In genomic region chr1:132190040-132190513, GRCm38 (mm10) we compare ENCODE assay signal across 10 mouse cellular contexts. TPM values are rescaled to one million over a fixed set of nuclear protein-coding genes. Genes with fewer than 3 reads are reported as not detected.
DNase-seq lines count a peak whose midpoint lies in the region; ATAC-seq and TF ChIP-seq lines count a peak whose summit lies in the region.
"Had no signal": no experiment of that assay in that cellular context is flagged by ENCODE, and none has a peak within 500 bp of the region (broad histone marks: within the 10 kb centered on the region; RNA-seq: fewer than 3 reads in every experiment).

No protein-coding gene starts in this region.

- peak overlapping the region; percentile 48 for H3K9ac ChIP-seq in stomach, embryonic 14.5 days (replicated peaks; ENCODE audit: low read depth, low read length)

- ATAC-seq in granulocyte monocyte progenitor cell, adult 5-6 weeks (replicated peaks; ENCODE audit: poor library complexity, severe bottlenecking): peak; percentile 28
- ATAC-seq in stomach, embryonic 14.5 days (ENCODE audit: insufficient number of reproducible peaks, insufficient read depth, low FRiP score, low read depth): 0 out of 2 replicates have a peak, but pooled peaks have one; percentile 28

- TF ChIP-seq CTCF in gastrocnemius, adult 2 months (IDR thresholded peaks at IDR 0.05): no peak
- TF ChIP-seq CTCF in bone marrow macrophage, adult 2 months (IDR thresholded peaks at IDR 0.05; ENCODE audit: low read depth, low read length): no peak
- no peak for TF ChIP-seq CTCF in left cerebral cortex, adult 2 months (IDR thresholded peaks at IDR 0.05)

- whole genome bisulfite sequencing in stomach, embryonic 14.5 days: 0% methylated on average over 50 of the region's 50 CpGs

- H3K4me1 ChIP-seq in bone marrow macrophage, adult 2 months (ENCODE audit: control insufficient read depth, insufficient read depth, low read length): peaks cover 7% of the 10 kb centered on the region
- peaks cover 7% of the 10 kb centered on the region; the same call in 1 of the 2 replicates for H3K4me1 ChIP-seq in stomach, embryonic 14.5 days (ENCODE audit: control insufficient read depth, insufficient read depth, low read length)

- intact Hi-C loops in gastrocnemius, adult 2 months (cut with DNase I): no loop called here
- intact Hi-C loops in left cerebral cortex, adult 2 months (cut with DNase I): loop anchor here (2.0 kb wide), 1 partner anchor 19 kb away; no protein-coding TSS in a partner anchor

- peak overlapping the region; percentile 99 for H3K4me2 ChIP-seq in stomach, embryonic 14.5 days (replicated peaks; ENCODE audit: low read depth, low read length)

- peaks cover 43% of the 10 kb centered on the region for H3K27me3 ChIP-seq in stomach, embryonic 14.5 days (ENCODE audit: control insufficient read depth, insufficient read depth, low read length)

- H3K4me3 ChIP-seq in gastrocnemius, adult 2 months: peak overlapping the region; percentile 66
- H3K4me3 ChIP-seq in bone marrow macrophage, adult 2 months (ENCODE audit: insufficient read depth, low read length): peak overlapping the region; percentile 30
- H3K4me3 ChIP-seq in left cerebral cortex, adult 2 months: peak overlapping the region; percentile 60
- H3K4me3 ChIP-seq in stomach, embryonic 14.5 days (ENCODE audit: low read depth, low read length): peak overlapping the region; percentile 53

- no peaks in the 10 kb centered on the region for H3K36me3 ChIP-seq in stomach, embryonic 14.5 days (ENCODE audit: control insufficient read depth, insufficient read depth, low read length)

- no peak overlapping the region for H3K27ac ChIP-seq in gastrocnemius, adult 2 months
- no peak overlapping the region for H3K27ac ChIP-seq in bone marrow macrophage, adult 2 months (ENCODE audit: insufficient read depth, low read depth, low read length)
- no peak overlapping the region for H3K27ac ChIP-seq in left cerebral cortex, adult 2 months
- no peak overlapping the region for H3K27ac ChIP-seq in stomach, embryonic 14.5 days (ENCODE audit: low read length)

- no peaks in the 10 kb centered on the region for H3K9me3 ChIP-seq in stomach, embryonic 14.5 days (ENCODE audit: control insufficient read depth, low read depth, low read length)

- no peak for TF ChIP-seq POLR2A in bone marrow macrophage, adult 2 months (IDR thresholded peaks at IDR 0.05; ENCODE audit: borderline replicate concordance, low read depth, low read length)

- DNase-seq in gastrocnemius, adult 2 months: no peak
- DNase-seq in gastrocnemius, adult 8-10 months (ENCODE audit: low spot score in 2 of 2): no peak
- DNase-seq in left cerebral cortex, adult 2 months (ENCODE audit: extremely low spot score in 1 of 2, low spot score in 2 of 2): peak; percentile 68 to 74
- peak; percentile 87 for DNase-seq in mesoderm, embryonic 11.5 days (ENCODE audit: low read depth, low spot score)
- no peak for DNase-seq in thymus, postnatal 14 days

RNA-seq across cellular contexts. Expression of gene Lemd1, which starts 1.2 kb away (rescaled TPM):
- total RNA-seq in gastrocnemius, adult 2 months (2021): not detected
- total RNA-seq in gastrocnemius, adult 8-10 months (2022): under 1 TPM in 1 of 4 experiments, not detected in 3; 0.19 TPM
- polyA plus RNA-seq in bone marrow macrophage, adult 2 months (2012; ENCODE audit: insufficient read depth, insufficient read length, missing spikeins): not detected in 2 replicates
- not detected in 2 replicates for total RNA-seq in granulocyte monocyte progenitor cell, adult 5-6 weeks (2014; fragmentation: Nextera tagmentation)
- total RNA-seq in granulocyte monocyte progenitor cell, adult 5-6 weeks (2017): not detected in 2 replicates
- total RNA-seq in left cerebral cortex, adult 2 months (2021): 1 to 10 TPM; 3.9 to 6.8 TPM
- 0.27 TPM in 1 of 2 replicates, not detected in the other for polyA plus RNA-seq in stomach, embryonic 14.5 days (2014; fragmentation: Nextera tagmentation; extraction: Ambion mirVana)
- total RNA-seq: CH12.LX had no signal

RNA-seq across cellular contexts. Expression of gene AC124108.1, which starts 1.2 kb away (rescaled TPM):
- total RNA-seq in gastrocnemius, adult 2 months (2021): not detected
- not detected for total RNA-seq in gastrocnemius, adult 8-10 months (2022)
- polyA plus RNA-seq in bone marrow macrophage, adult 2 months (2012; ENCODE audit: insufficient read depth, insufficient read length, missing spikeins): not detected in 2 replicates
- not detected in 2 replicates for total RNA-seq in granulocyte monocyte progenitor cell, adult 5-6 weeks (2014; fragmentation: Nextera tagmentation)
- total RNA-seq in granulocyte monocyte progenitor cell, adult 5-6 weeks (2017): not detected in 2 replicates
- total RNA-seq in left cerebral cortex, adult 2 months (2021): 1 to 10 TPM; 4.3 to 6.1 TPM
- polyA plus RNA-seq in stomach, embryonic 14.5 days (2014; fragmentation: Nextera tagmentation; extraction: Ambion mirVana): 0.06 and 0.27 TPM in 2 replicates
- total RNA-seq: CH12.LX had no signal

RNA-seq across cellular contexts. Expression of gene Gm10188, which starts 39.5 kb away (rescaled TPM):
- total RNA-seq in gastrocnemius, adult 2 months (2021): not detected
- total RNA-seq in gastrocnemius, adult 8-10 months (2022): not detected
- polyA plus RNA-seq in bone marrow macrophage, adult 2 months (2012; ENCODE audit: insufficient read depth, insufficient read length, missing spikeins): not detected in 2 replicates
- total RNA-seq in granulocyte monocyte progenitor cell, adult 5-6 weeks (2014; fragmentation: Nextera tagmentation): not detected in 2 replicates
- not detected in 2 replicates for total RNA-seq in granulocyte monocyte progenitor cell, adult 5-6 weeks (2017)
- not detected for total RNA-seq in left cerebral cortex, adult 2 months (2021)
- polyA plus RNA-seq in stomach, embryonic 14.5 days (2014; fragmentation: Nextera tagmentation; extraction: Ambion mirVana): not detected in 2 replicates
- total RNA-seq: CH12.LX had no signal
- polyA plus RNA-seq: gonadal fat pad, adult 2 months had no signal

RNA-seq across cellular contexts. Expression of gene Cdk18, which starts 50.6 kb away (rescaled TPM):
- 1 to 10 TPM; 3.0 to 4.1 TPM for total RNA-seq in gastrocnemius, adult 2 months (2021)
- total RNA-seq in gastrocnemius, adult 8-10 months (2022): 1 to 10 TPM; 4.2 to 6.7 (median 4.2) TPM
- polyA plus RNA-seq in bone marrow macrophage, adult 2 months (2012; ENCODE audit: insufficient read depth, insufficient read length, missing spikeins): 56.1 and 65.3 TPM in 2 replicates
- total RNA-seq in granulocyte monocyte progenitor cell, adult 5-6 weeks (2014; fragmentation: Nextera tagmentation): 4.0 and 6.5 TPM in 2 replicates
- total RNA-seq in granulocyte monocyte progenitor cell, adult 5-6 weeks (2017): 0.36 and 0.43 TPM in 2 replicates
- total RNA-seq in left cerebral cortex, adult 2 months (2021): 10 to 100 TPM; 27.9 to 33.2 TPM
- polyA plus RNA-seq in stomach, embryonic 14.5 days (2014; fragmentation: Nextera tagmentation; extraction: Ambion mirVana): 3.9 and 5.5 TPM in 2 replicates

Comparison
In these comparisons a context has a peak if more than half of its experiments do, and no peak if none do; other contexts are left out.
1. DNase-seq: peak in left cerebral cortex, adult 2 months (2 of 2) and mesoderm, embryonic 11.5 days (single experiment); none in gastrocnemius, adult 2 months (single experiment), gastrocnemius, adult 8-10 months (0 of 2) and thymus, postnatal 14 days (single experiment).
2. RNA of gene Lemd1, which starts 1.2 kb away (total RNA-seq): 3.9 to 6.8 TPM in left cerebral cortex, adult 2 months; 0.19 TPM in gastrocnemius, adult 8-10 months, not detected in gastrocnemius, adult 2 months and not detected in granulocyte monocyte progenitor cell, adult 5-6 weeks; every median in the first group is over 4 times any median in the second.
3. RNA of gene AC124108.1, which starts 1.2 kb away (total RNA-seq): 4.3 to 6.1 TPM in left cerebral cortex, adult 2 months; not detected in gastrocnemius, adult 2 months, not detected in gastrocnemius, adult 8-10 months and not detected in granulocyte monocyte progenitor cell, adult 5-6 weeks; every median in the first group is over 4 times any median in the second.
4. Peak in every context shown above with its lines, with median percentiles within 50 percentile points of each other: H3K4me3 ChIP-seq.